ENCODE assay signal across 8 mouse cellular contexts in the genomic region with DNA sequence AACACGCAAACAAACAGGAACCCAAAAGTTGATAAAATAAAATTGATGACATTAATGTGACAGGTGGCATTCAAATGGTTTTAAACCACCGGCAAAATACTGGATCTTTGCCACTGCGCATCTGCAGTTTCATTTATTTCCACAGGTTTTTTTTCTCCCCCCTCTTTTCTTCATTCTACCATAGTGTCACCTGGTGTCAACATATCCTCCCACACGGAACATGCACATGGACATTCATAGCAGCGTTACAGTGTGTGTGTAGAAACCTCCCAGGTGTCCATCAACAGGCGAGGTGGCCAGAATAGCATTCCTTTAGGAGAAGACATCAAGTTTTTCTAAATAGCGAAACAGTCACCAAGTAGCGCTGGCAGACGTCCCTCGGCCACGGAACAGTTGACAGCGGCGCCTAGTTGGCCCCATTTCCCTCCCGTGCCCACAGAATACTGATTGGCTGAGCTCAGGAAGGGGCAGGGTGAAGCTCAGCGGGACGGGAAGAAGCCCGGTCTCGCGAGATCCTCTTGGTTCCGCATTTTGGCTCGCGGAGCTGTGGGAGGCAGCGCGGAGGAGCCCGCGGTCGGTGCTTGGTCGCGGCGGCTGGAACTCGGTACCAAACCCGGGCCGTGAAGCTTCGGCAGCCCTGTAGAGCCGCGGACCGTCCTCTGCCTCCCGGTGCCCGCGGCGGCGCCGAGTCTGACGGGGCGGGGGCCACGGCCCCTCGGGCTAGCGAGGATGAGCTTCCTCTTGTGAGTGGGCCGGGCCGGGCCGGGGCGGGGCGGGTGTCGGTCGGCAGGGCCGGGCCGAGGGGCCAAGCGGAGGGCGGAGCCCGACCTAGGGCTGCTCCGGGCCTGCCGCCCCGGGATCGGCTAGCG. TPM values are rescaled to one million over a fixed set of nuclear protein-coding genes. Genes with fewer than 3 reads are reported as not detected.
DNase-seq lines count a peak whose midpoint lies in the region; ATAC-seq and TF ChIP-seq lines count a peak whose summit lies in the region.

Mthfd2 (minus strand) TSS at position 384 of the 869 bp plus-strand sequence.
Mob1a (plus strand) TSS at position 492 of the 869 bp plus-strand sequence.

- no peaks in the 10 kb centered on the region for H3K27me3 ChIP-seq in embryonic facial prominence, embryonic 13.5 days
- no peaks in the 10 kb centered on the region for H3K27me3 ChIP-seq in kidney, adult 2 months (replicated peaks; ENCODE audit: control insufficient read depth, insufficient read depth, low read length)
- no peaks in the 10 kb centered on the region; the same call in 1 of the 2 replicates for H3K27me3 ChIP-seq in limb, embryonic 12.5 days
- no peaks in the 10 kb centered on the region for H3K27me3 ChIP-seq in midbrain, embryonic 15.5 days (replicated peaks)
- H3K27me3 ChIP-seq in spleen, adult 2 months (ENCODE audit: control insufficient read depth, insufficient read depth, low read length), result no peaks in the 10 kb centered on the region

- peaks cover 16% of the 10 kb centered on the region for H3K36me3 ChIP-seq in embryonic facial prominence, embryonic 13.5 days
- peaks cover 6% of the 10 kb centered on the region for H3K36me3 ChIP-seq in kidney, adult 2 months (ENCODE audit: control insufficient read depth, insufficient read depth, low read length)
- H3K36me3 ChIP-seq in limb, embryonic 12.5 days, result peaks cover 11% of the 10 kb centered on the region
- H3K36me3 ChIP-seq in midbrain, embryonic 15.5 days (replicated peaks), result peaks cover 6% of the 10 kb centered on the region
- peaks cover 11% of the 10 kb centered on the region for H3K36me3 ChIP-seq in spleen, adult 2 months (ENCODE audit: control insufficient read depth, insufficient read depth, low read length)

- peak; percentile 96 for ATAC-seq in embryonic facial prominence, embryonic 13.5 days (ENCODE audit: insufficient number of reproducible peaks, insufficient read depth, low FRiP score, low TSS enrichment, low read depth)
- ATAC-seq in limb, embryonic 12.5 days (ENCODE audit: insufficient number of reproducible peaks, insufficient read depth, low FRiP score, low TSS enrichment, low read depth), result peak; percentile 97
- peak; percentile 98 for ATAC-seq in midbrain, embryonic 15.5 days (replicated peaks)

- H3K4me2 ChIP-seq in embryonic facial prominence, embryonic 13.5 days, result peak within 1 kb of the TSS; percentile 74
- H3K4me2 ChIP-seq in limb, embryonic 12.5 days, result peak within 1 kb of the TSS; percentile 63
- peak within 1 kb of the TSS; percentile 82 for H3K4me2 ChIP-seq in midbrain, embryonic 15.5 days

- H3K4me1 ChIP-seq in embryonic facial prominence, embryonic 13.5 days, result peaks cover 13% of the 10 kb centered on the region
- H3K4me1 ChIP-seq in kidney, adult 2 months (ENCODE audit: control insufficient read depth, insufficient read depth, low read length), result peaks cover 6% of the 10 kb centered on the region; the same call in 1 of the 2 replicates
- peaks cover 15% of the 10 kb centered on the region for H3K4me1 ChIP-seq in limb, embryonic 12.5 days (replicated peaks)
- peaks cover 22% of the 10 kb centered on the region for H3K4me1 ChIP-seq in midbrain, embryonic 15.5 days
- peaks cover 23% of the 10 kb centered on the region for H3K4me1 ChIP-seq in spleen, adult 2 months (ENCODE audit: control insufficient read depth, insufficient read depth, insufficient read length)

- no peaks in the 10 kb centered on the region for H3K9me3 ChIP-seq in embryonic facial prominence, embryonic 13.5 days
- H3K9me3 ChIP-seq in limb, embryonic 12.5 days, result no peaks in the 10 kb centered on the region
- H3K9me3 ChIP-seq in midbrain, embryonic 15.5 days, result no peaks in the 10 kb centered on the region

- WGBS in embryonic facial prominence, embryonic 13.5 days, result 1% methylated on average over 63 of the region's 65 CpGs
- WGBS in kidney, adult 2 months, result under 1% methylated on average over 64 of the region's 65 CpGs
- under 1% methylated on average over 64 of the region's 65 CpGs for WGBS in limb, embryonic 12.5 days
- under 1% methylated on average over 65 of the region's 65 CpGs for WGBS in midbrain, embryonic 15.5 days
- under 1% methylated on average over 63 of the region's 65 CpGs for WGBS in spleen, adult 2 months

- TF ChIP-seq POLR2A in kidney, adult 2 months (IDR thresholded peaks at IDR 0.05; ENCODE audit: low read depth, low read length), result peak; percentile 57
- TF ChIP-seq POLR2A in spleen, adult 2 months (IDR thresholded peaks at IDR 0.05; ENCODE audit: low read depth, low read length), result peak; percentile 93

- DNase-seq in 3134 (ENCODE audit: extremely low read depth, insufficient read length, low spot score), result peak; percentile 94
- peak; percentile 95 to 96 for DNase-seq in adrenal gland, postnatal 36 days
- DNase-seq in heart, adult 18-20 months, result peak; percentile 97 to 98
- peak; percentile 98 for DNase-seq in kidney, adult 2 months
- peak; percentile 92 to 94 for DNase-seq in spleen, adult 2 months (ENCODE audit: low read depth in 1 of 2, low spot score in 2 of 2)

- peak within 1 kb of the TSS; percentile 68 for H3K4me3 ChIP-seq in embryonic facial prominence, embryonic 13.5 days
- peak within 1 kb of the TSS; percentile 71 for H3K4me3 ChIP-seq in kidney, adult 2 months (ENCODE audit: insufficient read depth, low read depth, low read length)
- H3K4me3 ChIP-seq in limb, embryonic 12.5 days (replicated peaks), result peak within 1 kb of the TSS; percentile 92
- H3K4me3 ChIP-seq in midbrain, embryonic 15.5 days, result peak within 1 kb of the TSS; percentile 75
- peak within 1 kb of the TSS; percentile 94 for H3K4me3 ChIP-seq in spleen, adult 2 months (ENCODE audit: extremely low read depth, insufficient read depth, insufficient read length)

- H3K27ac ChIP-seq in embryonic facial prominence, embryonic 13.5 days, result peak within 1 kb of the TSS; percentile 95
- H3K27ac ChIP-seq in kidney, adult 2 months (ENCODE audit: insufficient read depth, low read depth, low read length), result peak within 1 kb of the TSS; percentile 86
- peak within 1 kb of the TSS; percentile 95 for H3K27ac ChIP-seq in limb, embryonic 12.5 days
- H3K27ac ChIP-seq in midbrain, embryonic 15.5 days, result peak within 1 kb of the TSS; percentile 88
- H3K27ac ChIP-seq in spleen, adult 2 months (ENCODE audit: insufficient read depth, low read length), result peak within 1 kb of the TSS; percentile 97

- peak within 1 kb of the TSS; percentile 87 for H3K9ac ChIP-seq in embryonic facial prominence, embryonic 13.5 days
- peak within 1 kb of the TSS; percentile 94 for H3K9ac ChIP-seq in limb, embryonic 12.5 days (replicated peaks)
- H3K9ac ChIP-seq in midbrain, embryonic 15.5 days, result peak within 1 kb of the TSS; percentile 95

- TF ChIP-seq CTCF in kidney, adult 2 months (conservative IDR thresholded peaks at IDR 0.05; ENCODE audit: insufficient read depth, insufficient read length, low read depth, low read length), result no peak
- TF ChIP-seq CTCF in spleen, adult 2 months (IDR thresholded peaks at IDR 0.05; ENCODE audit: extremely low read depth, insufficient read depth, insufficient read length, insufficient replicate concordance), result no peak

RNA-seq across cellular contexts. Expression of gene Mthfd2, which starts in this region (rescaled TPM):
- 10 to 100 TPM; 19.1 to 40.5 TPM for total RNA-seq in adrenal gland, postnatal 36 days (2021)
- polyA plus RNA-seq in embryonic facial prominence, embryonic 13.5 days (2015; fragmentation: Nextera tagmentation; extraction: Ambion mirVana), result 36.3 and 37.0 TPM in 2 replicates
- 1 to 10 TPM; 2.3 to 3.8 TPM for total RNA-seq in heart, adult 18-20 months (2021)
- polyA plus RNA-seq in kidney, adult 2 months (2012; rRNA removed), result 2.3 and 2.4 TPM in 2 replicates
- 43.2 and 47.1 TPM in 2 replicates for polyA plus RNA-seq in limb, embryonic 12.5 days (2016; fragmentation: Nextera tagmentation; extraction: Ambion mirVana)
- polyA plus RNA-seq in midbrain, embryonic 15.5 days (2015; fragmentation: Nextera tagmentation; extraction: Ambion mirVana), result 28.9 and 31.0 TPM in 2 replicates
- polyA plus RNA-seq in spleen, adult 2 months (2012; rRNA removed), result 7.1 and 7.7 TPM in 2 replicates

RNA-seq across cellular contexts. Expression of gene Mob1a, which starts in this region (rescaled TPM):
- total RNA-seq in adrenal gland, postnatal 36 days (2021), result 10 to 100 TPM; 76.4 to 78.4 TPM
- 60.1 and 65.1 TPM in 2 replicates for polyA plus RNA-seq in embryonic facial prominence, embryonic 13.5 days (2015; fragmentation: Nextera tagmentation; extraction: Ambion mirVana)
- 10 to 100 TPM; 23.8 to 26.6 TPM for total RNA-seq in heart, adult 18-20 months (2021)
- 17.9 and 23.5 TPM in 2 replicates for polyA plus RNA-seq in kidney, adult 2 months (2012; rRNA removed)
- polyA plus RNA-seq in limb, embryonic 12.5 days (2016; fragmentation: Nextera tagmentation; extraction: Ambion mirVana), result 65.4 and 68.7 TPM in 2 replicates
- polyA plus RNA-seq in midbrain, embryonic 15.5 days (2015; fragmentation: Nextera tagmentation; extraction: Ambion mirVana), result 22.8 and 23.4 TPM in 2 replicates
- polyA plus RNA-seq in spleen, adult 2 months (2012; rRNA removed), result 28.3 and 35.1 TPM in 2 replicates

Comparison
In these comparisons a context has a peak if more than half of its experiments do, and no peak if none do; other contexts are left out.
1. Peak in every context shown above with its lines: DNase-seq, ATAC-seq, H3K4me3 ChIP-seq and H3K27ac ChIP-seq.
2. RNA of gene Mthfd2 (total RNA-seq): 19.1 to 40.5 TPM in adrenal gland, postnatal 36 days; 2.3 to 3.8 TPM in heart, adult 18-20 months; every median in the first group is over 4 times any median in the second.